Mouse (Mus musculus): ENCODE results near the gene Hoxa2.

DNA sequence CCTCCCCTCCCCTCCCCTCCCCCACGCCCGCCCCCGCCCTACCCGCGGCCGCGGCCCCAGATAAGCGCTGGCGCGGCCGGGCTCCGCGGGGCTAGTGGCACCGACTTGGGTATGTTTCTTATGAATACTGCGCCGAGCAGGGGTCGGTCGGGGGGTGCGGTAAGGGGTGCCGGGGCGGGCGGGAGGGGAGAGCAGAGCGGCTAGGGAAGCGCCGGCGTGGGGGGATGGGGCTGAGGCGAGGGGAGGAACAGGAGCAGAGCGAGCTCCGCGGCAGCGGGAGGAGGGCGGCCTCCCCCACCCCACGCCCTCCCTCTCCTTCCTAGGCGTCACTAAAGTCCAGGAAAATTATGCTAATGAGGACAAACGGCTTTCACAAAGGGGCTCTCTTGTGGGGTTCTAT lies 11.2 kb upstream of the Hoxa2 start:
- TF ChIP-seq CTCF (IDR thresholded peaks at IDR 0.05; ENCODE audit: low read depth, low read length) = no peak
- no peak for TF ChIP-seq GATA1 (IDR thresholded peaks at IDR 0.05; ENCODE audit: borderline replicate concordance, low read length)
- TF ChIP-seq POLR2AphosphoS5 (IDR thresholded peaks at IDR 0.05; ENCODE audit: insufficient replicate concordance, low read depth, low read length) = no peak
- no peak for TF ChIP-seq TAL1 (conservative IDR thresholded peaks at IDR 0.05; ENCODE audit: low read depth, low read length)
- TF ChIP-seq GATA2 (IDR thresholded peaks at IDR 0.05; ENCODE audit: borderline replicate concordance, low read depth, low read length) = no peak

All from G1E (cell line).